Mouse (Mus musculus): Measurements from ENCODE around the gene Gm12216. TPM values are rescaled to one million over a fixed set of nuclear protein-coding genes. Genes with fewer than 3 reads are reported as not detected.

The Gm12216 gene
- polyA plus RNA-seq, 2 experiments, result 0.43 to 0.74 TPM

GRCm38 (mm10) chr11:53786058-53787031, 72.7 kb downstream of the Gm12216 start:
- Histone ChIP-seq H3K9me3 (ENCODE audit: control insufficient read depth, low read length) (no peaks in the 10 kb centered on the region), H3K4me2 (replicated peaks; ENCODE audit: low read depth, low read length, severe bottlenecking) (no peak overlapping the region), H3K4me3 (replicated peaks; ENCODE audit: low read length) (no peak overlapping the region), H3K36me3 (ENCODE audit: control insufficient read depth, insufficient read depth, low read length) (no peaks in the 10 kb centered on the region), H3K4me1 (ENCODE audit: control insufficient read depth, insufficient read depth, low read length) (no peaks in the 10 kb centered on the region; the same call in 1 of the 2 replicates), H3K9ac (ENCODE audit: low read depth, low read length, severe bottlenecking) (no peak overlapping the region), H3K27ac (replicated peaks; ENCODE audit: low read depth, low read length) (no peak overlapping the region), H3K27me3 (ENCODE audit: control insufficient read depth, insufficient read depth, low read length) (no peaks in the 10 kb centered on the region)
- DNase-seq (ENCODE audit: low spot score) (no peak), ATAC-seq (ENCODE audit: low FRiP score, low read depth) (no peak)
- WGBS, result 84% methylated on average over 13 of the region's 13 CpGs
- no peak for TF ChIP-seq POLR2A (IDR thresholded peaks at IDR 0.05; ENCODE audit: borderline replicate concordance, extremely low read depth, insufficient read depth, insufficient read length)

GRCm38 (mm10) chr11:53785311-53785936, 73.6 kb downstream of the Gm12216 start:
- 90% methylated on average over 3 of the region's 3 CpGs for WGBS
- Histone ChIP-seq H3K9ac (ENCODE audit: low read depth, low read length, severe bottlenecking) (no peak overlapping the region), H3K36me3 (ENCODE audit: control insufficient read depth, insufficient read depth, low read length) (no peaks in the 10 kb centered on the region), H3K27ac (replicated peaks; ENCODE audit: low read depth, low read length) (no peak overlapping the region), H3K4me2 (replicated peaks; ENCODE audit: low read depth, low read length, severe bottlenecking) (no peak overlapping the region), H3K9me3 (ENCODE audit: control insufficient read depth, low read length) (no peaks in the 10 kb centered on the region), H3K4me1 (ENCODE audit: control insufficient read depth, insufficient read depth, low read length) (no peaks in the 10 kb centered on the region; the same call in 1 of the 2 replicates), H3K27me3 (ENCODE audit: control insufficient read depth, insufficient read depth, low read length) (no peaks in the 10 kb centered on the region), H3K4me3 (replicated peaks; ENCODE audit: low read length) (no peak overlapping the region)
- no peak for ATAC-seq (ENCODE audit: low FRiP score, low read depth)
- no peak for TF ChIP-seq POLR2A (IDR thresholded peaks at IDR 0.05; ENCODE audit: borderline replicate concordance, extremely low read depth, insufficient read depth, insufficient read length)
- DNase-seq (ENCODE audit: low spot score), result no peak

GRCm38 (mm10) chr11:53783288-53783687, 75.8 kb downstream of the Gm12216 start:
- Histone ChIP-seq H3K9ac (ENCODE audit: low read depth, low read length, severe bottlenecking) (no peak overlapping the region), H3K27me3 (ENCODE audit: control insufficient read depth, insufficient read depth, low read length) (no peaks in the 10 kb centered on the region), H3K4me1 (ENCODE audit: control insufficient read depth, insufficient read depth, low read length) (no peaks in the 10 kb centered on the region; the same call in 1 of the 2 replicates), H3K27ac (replicated peaks; ENCODE audit: low read depth, low read length) (no peak overlapping the region), H3K4me2 (replicated peaks; ENCODE audit: low read depth, low read length, severe bottlenecking) (no peak overlapping the region), H3K4me3 (replicated peaks; ENCODE audit: low read length) (no peak overlapping the region), H3K36me3 (ENCODE audit: control insufficient read depth, insufficient read depth, low read length) (no peaks in the 10 kb centered on the region), H3K9me3 (ENCODE audit: control insufficient read depth, low read length) (no peaks in the 10 kb centered on the region)
- TF ChIP-seq POLR2A (IDR thresholded peaks at IDR 0.05; ENCODE audit: borderline replicate concordance, extremely low read depth, insufficient read depth, insufficient read length), result no peak
- DNase-seq (ENCODE audit: low spot score) (no peak), ATAC-seq (ENCODE audit: low FRiP score, low read depth) (no peak)
- 82% methylated on average over 9 of the region's 9 CpGs for WGBS

- no peaks in the 10 kb centered on the region for H3K27me3 ChIP-seq (ENCODE audit: control insufficient read depth, insufficient read depth, low read length)
- WGBS, result 79% methylated on average over 7 of the region's 7 CpGs
- no peak overlapping the region for H3K9ac ChIP-seq (ENCODE audit: low read depth, low read length, severe bottlenecking)
- no peaks in the 10 kb centered on the region; the same call in 1 of the 2 replicates for H3K4me1 ChIP-seq (ENCODE audit: control insufficient read depth, insufficient read depth, low read length)
- peaks cover 11% of the 10 kb centered on the region for H3K36me3 ChIP-seq (ENCODE audit: control insufficient read depth, insufficient read depth, low read length)
- no peak overlapping the region for H3K27ac ChIP-seq (replicated peaks; ENCODE audit: low read depth, low read length)
- no peaks in the 10 kb centered on the region for H3K9me3 ChIP-seq (ENCODE audit: control insufficient read depth, low read length)
- no peak for ATAC-seq (ENCODE audit: low FRiP score, low read depth)
- no peak overlapping the region for H3K4me2 ChIP-seq (replicated peaks; ENCODE audit: low read depth, low read length, severe bottlenecking)
- no peak for DNase-seq (ENCODE audit: low spot score)
- TF ChIP-seq POLR2A (IDR thresholded peaks at IDR 0.05; ENCODE audit: borderline replicate concordance, extremely low read depth, insufficient read depth, insufficient read length), result no peak
- no peak overlapping the region for H3K4me3 ChIP-seq (replicated peaks; ENCODE audit: low read length)
These were observed 77.1 kb downstream of the Gm12216 start for GRCm38 (mm10) chr11:53781964-53782363.

- no peaks in the 10 kb centered on the region; the same call in 1 of the 2 replicates for H3K4me1 ChIP-seq (ENCODE audit: control insufficient read depth, insufficient read depth, low read length)
- H3K9me3 ChIP-seq (ENCODE audit: control insufficient read depth, low read length), result no peaks in the 10 kb centered on the region
- H3K9ac ChIP-seq (ENCODE audit: low read depth, low read length, severe bottlenecking), result no peak overlapping the region
- H3K27me3 ChIP-seq (ENCODE audit: control insufficient read depth, insufficient read depth, low read length), result no peaks in the 10 kb centered on the region
- ATAC-seq (ENCODE audit: low FRiP score, low read depth) (no peak), DNase-seq (ENCODE audit: low spot score) (no peak)
- peaks cover 18% of the 10 kb centered on the region for H3K36me3 ChIP-seq (ENCODE audit: control insufficient read depth, insufficient read depth, low read length)
- WGBS, result 91% methylated on average over 4 of the region's 4 CpGs
- no peak overlapping the region for H3K27ac ChIP-seq (replicated peaks; ENCODE audit: low read depth, low read length)
- H3K4me2 ChIP-seq (replicated peaks; ENCODE audit: low read depth, low read length, severe bottlenecking), result no peak overlapping the region
- H3K4me3 ChIP-seq (replicated peaks; ENCODE audit: low read length), result no peak overlapping the region
- no peak for TF ChIP-seq POLR2A (IDR thresholded peaks at IDR 0.05; ENCODE audit: borderline replicate concordance, extremely low read depth, insufficient read depth, insufficient read length)
These were observed 77.8 kb downstream of the Gm12216 start for GRCm38 (mm10) chr11:53781201-53781775.

Data from limb, embryonic 14.5 days (tissue).